Mouse (Mus musculus) C2C12 (cell line): Measurements from ENCODE around the gene Fars2.

ENCODE experiments used
- CTCF ChIP-seq: IDR thresholded peaks from one replicate; pipeline ENCODE4 v1.5.1; 2011; ENCODE audit not compliant: control insufficient read depth, insufficient read depth, insufficient read length
- FOSL1 ChIP-seq: IDR thresholded peaks from one replicate; pipeline ENCODE4 v1.8.0; 2011; ENCODE audit warnings: mild to moderate bottlenecking, low read length; ENCODE audit not compliant: poor library complexity, insufficient read depth, severe bottlenecking
- MYOG ChIP-seq: IDR thresholded peaks from one replicate; pipeline ENCODE4 v1.6.1; 2011; ENCODE audit not compliant: control insufficient read depth, insufficient read length; ENCODE audit errors: extremely low read depth
- USF1 ChIP-seq: IDR thresholded peaks from one replicate; pipeline ENCODE4 v1.6.1; 2011; ENCODE audit warnings: low read depth, mild to moderate bottlenecking, control low read depth, moderate library complexity

DNA sequence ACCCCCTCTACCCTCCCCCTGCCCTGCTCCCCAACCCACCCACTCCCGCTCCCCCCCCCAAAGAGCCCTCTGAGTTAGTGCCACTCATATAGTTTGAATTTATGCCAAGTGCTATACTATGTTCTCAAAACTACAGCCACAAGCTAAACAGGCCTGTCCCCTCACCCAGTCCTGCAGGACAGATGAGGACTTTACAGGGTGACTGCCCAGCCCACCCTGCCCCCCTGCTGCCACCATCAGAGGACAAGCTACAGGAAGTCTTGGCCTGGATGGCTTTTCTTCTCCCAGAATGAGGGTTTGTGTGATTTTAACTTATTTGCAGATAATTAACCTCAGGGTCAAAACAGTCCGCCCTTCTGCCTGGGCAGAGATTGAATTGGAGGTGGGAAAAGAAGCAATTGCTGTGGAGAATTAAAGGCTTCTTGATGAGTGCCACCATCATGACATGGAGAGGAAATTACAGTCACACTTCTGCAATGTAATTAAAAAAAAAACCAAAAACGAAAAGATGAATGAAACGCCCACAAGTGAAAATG, 383.2 kb downstream of the Fars2 start:
- TF ChIP-seq CTCF (no peak), MYOG (no peak), FOSL1 (no peak), USF1 (no peak)
